Mouse (Mus musculus): ENCODE results near the gene Ctu1. TPM values are rescaled to one million over a fixed set of nuclear protein-coding genes. Genes with fewer than 3 reads are reported as not detected.

The Ctu1 gene
- total and polyA plus RNA-seq, 3 experiments, result 5.5 to 7.8 (median 7.2) TPM

DNA sequence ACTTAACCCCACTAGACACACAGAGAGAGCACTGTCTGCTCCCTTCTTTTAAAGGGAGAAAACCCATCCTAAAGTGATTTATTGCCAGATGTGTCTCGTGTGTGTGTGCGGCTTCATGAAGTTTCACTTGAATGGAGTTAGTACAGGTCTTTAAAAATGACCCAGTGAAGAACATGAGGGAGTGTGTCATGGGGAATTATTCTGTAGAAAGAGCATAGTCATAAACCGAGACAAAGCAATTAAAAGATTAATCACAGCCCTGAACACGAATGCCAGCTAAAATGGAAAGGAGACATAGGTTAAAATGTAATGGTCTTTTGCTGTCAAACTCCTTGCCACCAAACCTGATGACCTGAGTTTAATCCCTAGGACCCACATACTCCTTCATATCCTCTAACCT lies 37.9 kb upstream of the Ctu1 start:
- Histone ChIP-seq H3K4me2 (ENCODE audit: insufficient read depth, low read depth, poor library complexity, severe bottlenecking) (no peak overlapping the region), H3K4me3 (replicated peaks in 1 of 3; ENCODE audit: low read depth in 2 of 3, low read length in 2 of 3, poor library complexity in 1 of 3) (no peak overlapping the region), H3K36me3 (replicated peaks in 1 of 2; ENCODE audit: control insufficient read depth in 1 of 2, insufficient read depth in 1 of 2, low read length in 1 of 2) (no peaks in the 10 kb centered on the region), H3K9ac (ENCODE audit: insufficient read depth, low read depth) (no peak overlapping the region), H3K27me3 (replicated peaks) (no peaks in the 10 kb centered on the region), H3K79me2 (replicated peaks; ENCODE audit: control insufficient read depth, extremely low read depth, insufficient read depth, poor library complexity, severe bottlenecking) (no peaks in the 10 kb centered on the region), H3K4me1 (ENCODE audit: control insufficient read depth in 1 of 2, insufficient read depth in 2 of 2) (no peaks in the 10 kb centered on the region), H3K9me3 (replicated peaks; ENCODE audit: low read length) (no peaks in the 10 kb centered on the region), H3K27ac (ENCODE audit: insufficient read depth, low read depth) (no peak overlapping the region)
- dilution Hi-C loops (cut with MboI; ENCODE audit: extremely low pct_ligation_motif_present, extremely low pct_unique_long_range_greater_than_20kb, low sequenced_read_pairs) (no loop called here), in situ Hi-C loops (cut with MboI; ENCODE audit: low pct_ligation_motif_present, low pct_unique_long_range_greater_than_20kb, low sequenced_read_pairs) (no loop called here)
- TF ChIP-seq RAD21 (IDR thresholded peaks at IDR 0.05; ENCODE audit: low read depth, low read length) (no peak), MEF2A (IDR thresholded peaks at IDR 0.05; ENCODE audit: borderline replicate concordance, low read depth, low read length) (no peak), NRF1 (IDR thresholded peaks at IDR 0.05; ENCODE audit: low read depth, low read length) (no peak)
- no peak for DNase-seq (ENCODE audit: extremely low read depth)

DNA sequence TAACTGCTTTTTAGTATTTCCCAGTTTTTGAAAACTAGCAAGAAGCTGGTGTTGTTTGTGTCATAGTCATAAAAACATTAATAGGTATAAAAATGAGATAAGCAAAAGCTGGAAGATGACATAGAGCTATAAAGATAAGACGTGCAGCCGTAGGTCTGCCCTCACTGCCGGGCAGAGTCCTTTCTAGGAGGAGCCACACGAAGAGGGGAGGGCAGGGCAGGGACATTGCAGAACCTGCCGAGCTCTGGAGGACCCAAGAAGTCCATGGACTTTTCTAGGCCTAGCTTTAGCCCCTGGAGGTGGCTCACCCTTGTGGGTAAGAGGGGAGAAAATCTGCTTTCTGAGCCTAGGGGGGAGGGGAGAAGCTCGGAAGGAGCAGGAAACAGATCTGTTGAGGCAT lies 37.3 kb upstream of the Ctu1 start, which contains the start of gene Ceacam18:
Gene Ceacam18, plus strand, starts transcription at position 208 of the 400 bp plus-strand sequence.
- no peaks in the 10 kb centered on the region for H3K79me2 ChIP-seq (replicated peaks; ENCODE audit: control insufficient read depth, extremely low read depth, insufficient read depth, poor library complexity, severe bottlenecking)
- dilution Hi-C loops (cut with MboI; ENCODE audit: extremely low pct_ligation_motif_present, extremely low pct_unique_long_range_greater_than_20kb, low sequenced_read_pairs), result no loop called here

GRCm38 (mm10) chr7:43636194-43636593 lies 35.6 kb upstream of the Ctu1 start:
- H3K9ac ChIP-seq (ENCODE audit: insufficient read depth, low read depth), result no peak overlapping the region
- H3K4me3 ChIP-seq (replicated peaks in 1 of 3; ENCODE audit: low read depth in 2 of 3, low read length in 2 of 3, poor library complexity in 1 of 3), result no peak overlapping the region
- in situ Hi-C loops (cut with MboI; ENCODE audit: low pct_ligation_motif_present, low pct_unique_long_range_greater_than_20kb, low sequenced_read_pairs), result no loop called here
- H3K4me1 ChIP-seq (ENCODE audit: control insufficient read depth in 1 of 2, insufficient read depth in 2 of 2), result peaks cover 0 to 5% of the 10 kb centered on the region in 2 experiments; a peak in 1 of 4 replicates
- no peaks in the 10 kb centered on the region for H3K9me3 ChIP-seq (replicated peaks; ENCODE audit: low read length)
- no peak overlapping the region for H3K27ac ChIP-seq (ENCODE audit: insufficient read depth, low read depth)
- H3K36me3 ChIP-seq (replicated peaks in 1 of 2; ENCODE audit: control insufficient read depth in 1 of 2, insufficient read depth in 1 of 2, low read length in 1 of 2), result no peaks in the 10 kb centered on the region
- no peak for DNase-seq (ENCODE audit: extremely low read depth)
- dilution Hi-C loops (cut with MboI; ENCODE audit: extremely low pct_ligation_motif_present, extremely low pct_unique_long_range_greater_than_20kb, low sequenced_read_pairs), result no loop called here
- no peaks in the 10 kb centered on the region for H3K27me3 ChIP-seq (replicated peaks)
- TF ChIP-seq SIN3A (IDR thresholded peaks at IDR 0.05; ENCODE audit: low read length) (no peak), USF1 (IDR thresholded peaks at IDR 0.05; ENCODE audit: low read depth, low read length) (no peak), MXI1 (IDR thresholded peaks at IDR 0.05; ENCODE audit: low read depth, low read length) (no peak), IRF4 (IDR thresholded peaks at IDR 0.05; ENCODE audit: low read depth, low read length) (no peak), MYC (IDR thresholded peaks at IDR 0.05; ENCODE audit: low read depth, low read length) (no peak), TCF12 (IDR thresholded peaks at IDR 0.05; ENCODE audit: low read depth, low read length) (no peak), ZMIZ1 (IDR thresholded peaks at IDR 0.05; ENCODE audit: low read depth, low read length) (no peak), ZC3H11A (IDR thresholded peaks at IDR 0.05; ENCODE audit: low read depth, low read length) (no peak), ELF1 (IDR thresholded peaks at IDR 0.05; ENCODE audit: low read depth, low read length) (no peak), MAFK (IDR thresholded peaks at IDR 0.05; ENCODE audit: insufficient replicate concordance, low read length) (no peak), TBP (conservative IDR thresholded peaks at IDR 0.05; ENCODE audit: low read depth, low read length) (no peak), KAT2A (IDR thresholded peaks at IDR 0.05; ENCODE audit: insufficient replicate concordance, low read length) (no peak)
- H3K79me2 ChIP-seq (replicated peaks; ENCODE audit: control insufficient read depth, extremely low read depth, insufficient read depth, poor library complexity, severe bottlenecking), result no peaks in the 10 kb centered on the region
- H3K4me2 ChIP-seq (ENCODE audit: insufficient read depth, low read depth, poor library complexity, severe bottlenecking), result no peak overlapping the region

More for the DNA sequence above, 37.3 kb upstream of the Ctu1 start, which contains the start of gene Ceacam18:
- H3K9ac ChIP-seq (ENCODE audit: insufficient read depth, low read depth), result no peak within 1 kb of the TSS
- H3K9me3 ChIP-seq (replicated peaks; ENCODE audit: low read length), result no peaks in the 10 kb centered on the region
- H3K36me3 ChIP-seq (replicated peaks in 1 of 2; ENCODE audit: control insufficient read depth in 1 of 2, insufficient read depth in 1 of 2, low read length in 1 of 2), result no peaks in the 10 kb centered on the region
- no peak within 1 kb of the TSS for H3K4me2 ChIP-seq (ENCODE audit: insufficient read depth, low read depth, poor library complexity, severe bottlenecking)
- H3K27me3 ChIP-seq (replicated peaks), result no peaks in the 10 kb centered on the region
- no peak within 1 kb of the TSS for H3K27ac ChIP-seq (ENCODE audit: insufficient read depth, low read depth)
- H3K4me3 ChIP-seq (replicated peaks in 1 of 3; ENCODE audit: low read depth in 2 of 3, low read length in 2 of 3, poor library complexity in 1 of 3), result no peak within 1 kb of the TSS
- TF ChIP-seq MAFK (IDR thresholded peaks at IDR 0.05; ENCODE audit: insufficient replicate concordance, low read length) (no peak), RCOR1 (conservative IDR thresholded peaks at IDR 0.05; ENCODE audit: low read depth, low read length) (no peak), POLR2A (IDR thresholded peaks at IDR 0.05; ENCODE audit: low read depth, low read length) (no peak), BHLHE40 (IDR thresholded peaks at IDR 0.05; ENCODE audit: low read depth, low read length) (no peak), JUN (IDR thresholded peaks at IDR 0.05; ENCODE audit: insufficient read depth, low read depth, low read length) (no peak), GABPA (IDR thresholded peaks at IDR 0.05; ENCODE audit: insufficient replicate concordance, low read depth, low read length) (no peak)
- in situ Hi-C loops (cut with MboI; ENCODE audit: low pct_ligation_motif_present, low pct_unique_long_range_greater_than_20kb, low sequenced_read_pairs), result no loop called here
- no peaks in the 10 kb centered on the region for H3K4me1 ChIP-seq (ENCODE audit: control insufficient read depth in 1 of 2, insufficient read depth in 2 of 2)
- no peak for DNase-seq (ENCODE audit: extremely low read depth)

All from CH12.LX (cell line).